Comparison of ENCODE assay signal across 8 mouse cellular contexts in the genomic region with DNA sequence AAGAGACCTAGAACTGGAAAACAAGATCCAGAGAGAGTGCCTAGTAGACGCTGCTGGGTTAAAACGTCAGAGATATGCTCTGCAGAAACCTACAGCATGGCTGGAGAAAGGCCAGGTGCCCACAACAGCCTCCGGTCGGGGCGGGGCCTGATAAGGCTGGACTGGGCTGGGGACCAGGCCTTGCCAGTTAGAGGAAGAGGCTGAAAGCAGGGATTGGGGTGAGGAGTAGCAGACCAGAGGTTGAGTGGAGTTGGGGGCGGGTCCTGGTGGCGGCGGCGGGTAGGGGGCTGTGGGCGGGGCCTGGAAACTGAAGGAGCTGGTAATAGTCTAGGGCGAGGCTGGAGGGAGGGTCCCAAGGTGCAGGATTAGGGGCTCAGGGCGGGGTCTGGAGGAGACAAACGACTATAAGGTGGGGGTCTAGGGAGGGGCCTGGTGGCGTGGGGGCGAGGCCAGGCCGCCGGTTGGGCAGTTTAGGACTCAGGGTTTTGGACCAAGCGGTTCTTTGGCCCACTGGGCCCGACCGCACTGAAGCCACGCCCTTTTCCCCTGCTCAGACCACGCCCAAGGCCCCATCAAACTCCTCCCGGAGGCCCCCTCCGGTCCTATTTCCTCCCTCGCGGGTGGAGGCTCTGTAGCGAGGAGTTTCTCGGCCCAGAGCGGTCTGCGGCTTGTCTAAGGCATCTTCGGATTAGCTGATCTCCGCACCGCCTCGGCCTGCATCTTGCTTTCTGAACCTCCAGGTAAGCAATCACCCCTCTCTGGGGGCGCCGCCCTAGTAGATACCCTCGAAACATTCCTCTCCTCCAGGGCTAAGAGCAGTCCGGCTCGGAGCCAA. TPM values are rescaled to one million over a fixed set of nuclear protein-coding genes. Genes with fewer than 3 reads are reported as not detected.
A peak's percentile ranks its signal among the peaks of the same experiment; 100 is the strongest.
DNase-seq lines count a peak whose midpoint lies in the region; ATAC-seq and TF ChIP-seq lines count a peak whose summit lies in the region.

TSS of gene Cers4 (plus strand) at position 176 of the 835 bp plus-strand sequence.

- no peak for ATAC-seq in G1E (ENCODE audit: extremely low read depth, insufficient number of reproducible peaks, low FRiP score, poor library complexity, severe bottlenecking)
- peak; percentile 94 for ATAC-seq in lung, embryonic 14.5 days (ENCODE audit: insufficient read depth)

- H3K9ac ChIP-seq in lung, embryonic 14.5 days = peak within 1 kb of the TSS; percentile 59

- WGBS in lung, embryonic 14.5 days = under 1% methylated on average over 39 of the region's 39 CpGs
- WGBS in olfactory bulb, adult 2 months = 2% methylated on average over 36 of the region's 39 CpGs
- 2% methylated on average over 39 of the region's 39 CpGs for WGBS in thymus, adult 2 months

- peak within 1 kb of the TSS; percentile 82 for H3K27ac ChIP-seq in lung, embryonic 14.5 days (ENCODE audit: low read depth)
- H3K27ac ChIP-seq in olfactory bulb, adult 2 months (ENCODE audit: insufficient read depth, low read depth, low read length) = peak within 1 kb of the TSS; percentile 1; the same call in 1 of the 2 replicates
- no peak within 1 kb of the TSS; the same call in 1 of the 2 replicates for H3K27ac ChIP-seq in thymus, adult 2 months (ENCODE audit: control insufficient read depth, insufficient read depth, low read length)

- 0 out of 2 replicates have a peak, but pooled peaks have one; percentile 25 for TF ChIP-seq POLR2A in olfactory bulb, adult 2 months (IDR thresholded peaks at IDR 0.05; ENCODE audit: insufficient read depth, low read depth, low read length)
- TF ChIP-seq POLR2A in thymus, adult 2 months (IDR thresholded peaks at IDR 0.05; ENCODE audit: control insufficient read depth, extremely low read depth, insufficient read depth, low read length, poor library complexity) = no peak

- no peak for TF ChIP-seq CTCF in G1E (IDR thresholded peaks at IDR 0.05; ENCODE audit: low read depth, low read length)
- no peak for TF ChIP-seq CTCF in lung, embryonic 14.5 days (IDR thresholded peaks at IDR 0.05; ENCODE audit: low read depth)
- no peak for TF ChIP-seq CTCF in olfactory bulb, adult 2 months (IDR thresholded peaks at IDR 0.05; ENCODE audit: insufficient read depth, low read depth, low read length)
- TF ChIP-seq CTCF in thymus, adult 2 months (IDR thresholded peaks at IDR 0.05; ENCODE audit: borderline replicate concordance, control insufficient read depth, extremely low read depth, insufficient read depth, low read length, poor library complexity) = no peak

- no peaks in the 10 kb centered on the region for H3K36me3 ChIP-seq in G1E (replicated peaks)
- no peaks in the 10 kb centered on the region for H3K36me3 ChIP-seq in lung, embryonic 14.5 days (ENCODE audit: insufficient read depth)
- H3K36me3 ChIP-seq in thymus, adult 2 months (ENCODE audit: control insufficient read depth, insufficient read depth, low read length) = no peaks in the 10 kb centered on the region

- no peaks in the 10 kb centered on the region; the same call in none of the 2 replicates for H3K4me1 ChIP-seq in G1E (ENCODE audit: insufficient read depth, low read depth, low read length)
- peaks cover 6% of the 10 kb centered on the region; the same call in 1 of the 2 replicates for H3K4me1 ChIP-seq in lung, embryonic 14.5 days (ENCODE audit: insufficient read depth)
- peaks cover 21% of the 10 kb centered on the region for H3K4me1 ChIP-seq in olfactory bulb, adult 2 months (ENCODE audit: control insufficient read depth, insufficient read depth, low read length)
- H3K4me1 ChIP-seq in thymus, adult 2 months (replicated peaks; ENCODE audit: control insufficient read depth, insufficient read depth, low read length) = peaks cover 15% of the 10 kb centered on the region

- H3K4me3 ChIP-seq in G1E (ENCODE audit: low read depth, low read length) = peak within 1 kb of the TSS; percentile 23; the same call in 1 of the 2 replicates
- peak within 1 kb of the TSS; percentile 50 for H3K4me3 ChIP-seq in lung, embryonic 14.5 days (ENCODE audit: low read depth, low read length)
- peak within 1 kb of the TSS; percentile 69 for H3K4me3 ChIP-seq in olfactory bulb, adult 2 months (ENCODE audit: insufficient read depth, low read depth, low read length)
- peak within 1 kb of the TSS; percentile 50 for H3K4me3 ChIP-seq in thymus, adult 2 months (ENCODE audit: control insufficient read depth, insufficient read depth, low read length)

- H3K27me3 ChIP-seq in G1E (ENCODE audit: insufficient read depth, low read length) = no peaks in the 10 kb centered on the region; the same call in 1 of the 2 replicates
- H3K27me3 ChIP-seq in lung, embryonic 14.5 days (ENCODE audit: insufficient read depth, low read length) = no peaks in the 10 kb centered on the region
- no peaks in the 10 kb centered on the region for H3K27me3 ChIP-seq in thymus, adult 2 months (ENCODE audit: control insufficient read depth, insufficient read depth, low read length)

- H3K4me2 ChIP-seq in lung, embryonic 14.5 days = peak within 1 kb of the TSS; percentile 77

- no peak for DNase-seq in G1E (ENCODE audit: low spot score)
- DNase-seq in cerebellum, adult 11-12 months = peak; percentile 91
- peak; percentile 78 for DNase-seq in forelimb bud, embryonic 11.5 days (ENCODE audit: low read depth, low spot score)
- peak; percentile 89 for DNase-seq in heart, postnatal 4 days
- DNase-seq in layer of hippocampus, adult 8-10 months (ENCODE audit: low spot score in 2 of 2) = peak; percentile 74 to 77
- peak; percentile 95 for DNase-seq in lung, embryonic 14.5 days
- DNase-seq in thymus, adult 2 months = peak; percentile 86

- no peaks in the 10 kb centered on the region for H3K9me3 ChIP-seq in G1E (replicated peaks)
- no peaks in the 10 kb centered on the region for H3K9me3 ChIP-seq in lung, embryonic 14.5 days (ENCODE audit: low read depth, low read length)

RNA-seq across cellular contexts. Expression of gene Cers4, which starts in this region (rescaled TPM):
- total RNA-seq in G1E (2014; fragmentation: Nextera tagmentation) (not detected in 2 replicates), G1E (2017) (0.06 and 0.44 TPM in 2 replicates)
- polyA plus RNA-seq in G1E (2012) = 0.01 TPM in 1 of 2 replicates, not detected in the other
- 10 to 100 TPM; 59.9 to 65.8 TPM for total RNA-seq in heart, postnatal 4 days (2021)
- 10 to 100 TPM; 44.9 to 55.7 (median 52.0) TPM for total RNA-seq in layer of hippocampus, adult 8-10 months (2022)
- 27.1 and 29.4 TPM in 2 replicates for polyA plus RNA-seq in lung, embryonic 14.5 days (2014; fragmentation: Nextera tagmentation; extraction: Ambion mirVana)
- polyA plus RNA-seq in olfactory bulb, adult 2 months (2012; ENCODE audit: insufficient read depth, insufficient read length, low replicate concordance, missing spikeins) = not detected in 2 replicates
- polyA plus RNA-seq in thymus, adult 2 months (2012; rRNA removed) = 47.3 and 62.1 TPM in 2 replicates

Comparison
In these comparisons a context has a peak if more than half of its experiments do, and no peak if none do; other contexts are left out.
1. RNA of gene Cers4 (total RNA-seq): 59.9 to 65.8 TPM in heart, postnatal 4 days and 44.9 to 55.7 TPM in layer of hippocampus, adult 8-10 months; 0.06 to 0.44 TPM in G1E; every median in the first group is over 10 times any median in the second.
2. RNA of gene Cers4 (polyA plus RNA-seq): 47.3 to 62.1 TPM in thymus, adult 2 months and 27.1 to 29.4 TPM in lung, embryonic 14.5 days; 0.01 TPM in G1E and not detected in olfactory bulb, adult 2 months; every median in the first group is over 10 times any median in the second.
3. Peak in every context shown above with its lines, with median percentiles within 50 percentile points of each other: H3K4me3 ChIP-seq.